Mouse (Mus musculus) limb, embryonic 15.5 days (tissue): ENCODE measurements around the gene Hepacam. TPM values are rescaled to one million over a fixed set of nuclear protein-coding genes. Genes with fewer than 3 reads are reported as not detected.

Source experiments
- polyA plus RNA-seq: library from polyadenylated mRNA; unstranded; fragments of >200 nt; fragmentation: Nextera tagmentation; extraction: Ambion mirVana; gene quantifications from 2 replicates; pipeline ENCODE4 v1.2.1, GENCODE M21; 2015

The Hepacam gene
- polyA plus RNA-seq, 1 experiment from 2014 or later, result 0.06 TPM

Other genes with a start within 250 kb of the Hepacam start
- 8.1 and 8.7 TPM in 2 replicates for gene Pknox2, start 219.9 kb upstream of the Hepacam start, polyA plus RNA-seq
- gene Tmem218, start 159.1 kb upstream of the Hepacam start, polyA plus RNA-seq, result 10.9 and 11.2 TPM in 2 replicates
- 7.6 and 9.7 TPM in 2 replicates for gene Slc37a2, start 111.6 kb upstream of the Hepacam start, polyA plus RNA-seq
- gene Ccdc15, start 18.9 kb upstream of the Hepacam start, polyA plus RNA-seq, result 7.0 and 7.3 TPM in 2 replicates
- 10.7 and 14.3 TPM in 2 replicates for gene Robo4, start 34.5 kb downstream of the Hepacam start, polyA plus RNA-seq
- gene Robo3, start 65.9 kb downstream of the Hepacam start, polyA plus RNA-seq, result 0.06 and 0.12 TPM in 2 replicates
- 17.3 and 25.2 TPM in 2 replicates for gene Msantd2, start 122.0 kb downstream of the Hepacam start, polyA plus RNA-seq
- gene Esam, start 160.7 kb downstream of the Hepacam start, polyA plus RNA-seq, result 50.2 and 60.0 TPM in 2 replicates
- 0.83 and 2.0 TPM in 2 replicates for gene Vsig2, start 171.9 kb downstream of the Hepacam start, polyA plus RNA-seq
- gene Nrgn, start 185.6 kb downstream of the Hepacam start, polyA plus RNA-seq, result 6.2 and 7.4 TPM in 2 replicates
- 9.9 and 13.1 TPM in 2 replicates for gene Siae, start 188.3 kb downstream of the Hepacam start, polyA plus RNA-seq
- 5.1 and 5.5 TPM in 2 replicates for gene Spa17, start 246.4 kb downstream of the Hepacam start, polyA plus RNA-seq